Mouse (Mus musculus) MEL-GATA-1-ER (cell line): Measurements from ENCODE around the gene Zfp108.
"Not testable (repeated sequence)": the region's sequence is repeated elsewhere in the genome, so short reads cannot be mapped to it uniquely, and the experiment has no call there.

Experiments
- DNase-seq: peaks from one replicate; pipeline ENCODE4 v3.0.0-alpha.2; 2012; ENCODE audit warnings: low read depth; ENCODE audit errors: extremely low read depth

Gene Zfp108

GRCm38 (mm10) chr7:24254633-24255474 is at the start of gene Zfp108:
TSS of gene Zfp108 (plus strand) at chr7:24254794.
- DNase-seq = no peak

GRCm38 (mm10) chr7:24207488-24208261 is 46.9 kb upstream of the Zfp108 start:
- no peak for DNase-seq

- no peak for DNase-seq
Observed at GRCm38 (mm10) chr7:24208282-24208886, 46.2 kb upstream of the Zfp108 start.

GRCm38 (mm10) chr7:24210296-24210695 is 44.3 kb upstream of the Zfp108 start:
- no peak for DNase-seq

GRCm38 (mm10) chr7:24211343-24211742 is 43.3 kb upstream of the Zfp108 start, which contains the start of gene Zfp111:
TSS of gene Zfp111 (minus strand) at chr7:24211443.
- DNase-seq = no peak

GRCm38 (mm10) chr7:24237040-24237791 is 17.4 kb upstream of the Zfp108 start, which contains the start of gene Zfp109:
TSS of gene Zfp109 (minus strand) at chr7:24237560.
- DNase-seq = no peak

GRCm38 (mm10) chr7:24253779-24254615 is 597 bp upstream of the Zfp108 start:
- DNase-seq = no peak

GRCm38 (mm10) chr7:24259306-24259999 is 4.9 kb downstream of the Zfp108 start:
- no peak for DNase-seq

GRCm38 (mm10) chr7:24260000-24260312 is 5.4 kb downstream of the Zfp108 start:
- no peak for DNase-seq

GRCm38 (mm10) chr7:24268176-24269155 is 13.9 kb downstream of the Zfp108 start:
- DNase-seq = no peak

GRCm38 (mm10) chr7:24269256-24269655 is 14.7 kb downstream of the Zfp108 start:
- no peak for DNase-seq

GRCm38 (mm10) chr7:24269667-24270287 is 15.2 kb downstream of the Zfp108 start:
- DNase-seq = no peak

GRCm38 (mm10) chr7:24270288-24270672 is 15.7 kb downstream of the Zfp108 start, which contains the start of gene Zfp93:
TSS of gene Zfp93 (plus strand) at chr7:24270420.
- no peak for DNase-seq

GRCm38 (mm10) chr7:24271191-24271590 is 16.6 kb downstream of the Zfp108 start:
- DNase-seq = no peak

GRCm38 (mm10) chr7:24274456-24274855 is 19.9 kb downstream of the Zfp108 start:
- no peak for DNase-seq

- DNase-seq = not testable (repeated sequence)
Observed at GRCm38 (mm10) chr7:24278771-24279170, 24.2 kb downstream of the Zfp108 start.

- no peak for DNase-seq
Observed at GRCm38 (mm10) chr7:24280031-24280857, 25.6 kb downstream of the Zfp108 start.
